Mouse (Mus musculus) heart, embryonic 15.5 days (tissue): ENCODE measurements around the gene Gm11549. TPM values are rescaled to one million over a fixed set of nuclear protein-coding genes. Genes with fewer than 3 reads are reported as not detected.

Source experiments
- ATAC-seq: fragments of 200-750 bp; cut with Nextera tagmentation; replicated peaks from 2 replicates; pipeline ENCODE4 v1.8.0; 2017; ENCODE audit warnings: low read depth, moderate TSS enrichment; ENCODE audit not compliant: insufficient number of reproducible peaks, insufficient read depth, low FRiP score
- H3K27ac ChIP-seq: fragments of 300-500 bp; sonication (generic); 2 replicates; pipeline ENCODE4 v1.5.1; 2015; ENCODE audit warnings: mild to moderate bottlenecking, inconsistent platforms
- H3K27me3 ChIP-seq: fragments of 300-500 bp; sonication (generic); 2 replicates; pipeline ENCODE4 v1.6.1; 2015; ENCODE audit warnings: inconsistent platforms
- H3K36me3 ChIP-seq: fragments of 300-500 bp; sonication (generic); 2 replicates; pipeline ENCODE4 v1.6.1; 2015; ENCODE audit warnings: mild to moderate bottlenecking, inconsistent platforms
- H3K4me1 ChIP-seq: fragments of 300-500 bp; sonication (generic); replicated peaks from 2 replicates; pipeline ENCODE4 v1.6.1; 2015; ENCODE audit warnings: inconsistent platforms
- H3K4me2 ChIP-seq: fragments of 300-500 bp; sonication (generic); 2 replicates; pipeline ENCODE4 v1.6.1; 2015; ENCODE audit warnings: inconsistent platforms, mild to moderate bottlenecking, moderate library complexity
- H3K4me3 ChIP-seq: fragments of 300-500 bp; sonication (generic); 2 replicates; pipeline ENCODE4 v1.5.1; 2015; ENCODE audit warnings: mild to moderate bottlenecking, inconsistent platforms
- H3K9ac ChIP-seq: fragments of 300-500 bp; sonication (generic); 2 replicates; pipeline ENCODE4 v1.6.1; 2015; ENCODE audit warnings: mild to moderate bottlenecking, inconsistent platforms
- H3K9me3 ChIP-seq: fragments of 300-500 bp; sonication (generic); replicated peaks from 2 replicates; pipeline ENCODE4 v1.6.1; 2016; ENCODE audit warnings: inconsistent platforms
- WGBS: fragments of 180-500 bp; shearing (Covaris S2); methylation state at CpG from one replicate; pipeline ENCODE4 v1.1.7; 2015; ENCODE audit warnings: mixed read lengths; 5-methylcytosine and 5-hydroxymethylcytosine counted together
- polyA plus RNA-seq: library from polyadenylated mRNA; unstranded; fragments of >200 nt; fragmentation: Nextera tagmentation; extraction: Ambion mirVana; gene quantifications from 2 replicates; pipeline ENCODE4 v1.2.1, GENCODE M21; 2015

The Gm11549 gene
- polyA plus RNA-seq, 1 experiment from 2014 or later, result 0.60 TPM

GRCm38 (mm10) chr3:36493641-36494283, 27.9 kb downstream of the Gm11549 start:
- ATAC-seq, result no peak

GRCm38 (mm10) chr3:36492716-36493391, 28.8 kb downstream of the Gm11549 start:
- H3K9ac ChIP-seq, result no peak overlapping the region
- no peak overlapping the region for H3K4me3 ChIP-seq
- 55% methylated on average over 9 of the region's 9 CpGs for WGBS
- ATAC-seq, result no peak
- H3K27me3 ChIP-seq, result 0 out of 2 replicates have a peak, but pooled peaks cover 3% of the 10 kb centered on the region
- H3K27ac ChIP-seq, result no peak overlapping the region
- H3K4me2 ChIP-seq, result no peak overlapping the region
- peaks cover 2% of the 10 kb centered on the region; the same call in 1 of the 2 replicates for H3K4me1 ChIP-seq
- H3K36me3 ChIP-seq, result no peaks in the 10 kb centered on the region
- H3K9me3 ChIP-seq, result no peaks in the 10 kb centered on the region

More at GRCm38 (mm10) chr3:36493641-36494283, 27.9 kb downstream of the Gm11549 start:
- Histone ChIP-seq H3K27me3 (0 out of 2 replicates have a peak, but pooled peaks cover 3% of the 10 kb centered on the region), H3K4me1 (peaks cover 2% of the 10 kb centered on the region; the same call in 1 of the 2 replicates), H3K9me3 (no peaks in the 10 kb centered on the region), H3K27ac (no peak overlapping the region), H3K36me3 (no peaks in the 10 kb centered on the region), H3K4me2 (no peak overlapping the region), H3K9ac (no peak overlapping the region), H3K4me3 (no peak overlapping the region)
- WGBS, result 58% methylated on average over 6 of the region's 6 CpGs

DNA sequence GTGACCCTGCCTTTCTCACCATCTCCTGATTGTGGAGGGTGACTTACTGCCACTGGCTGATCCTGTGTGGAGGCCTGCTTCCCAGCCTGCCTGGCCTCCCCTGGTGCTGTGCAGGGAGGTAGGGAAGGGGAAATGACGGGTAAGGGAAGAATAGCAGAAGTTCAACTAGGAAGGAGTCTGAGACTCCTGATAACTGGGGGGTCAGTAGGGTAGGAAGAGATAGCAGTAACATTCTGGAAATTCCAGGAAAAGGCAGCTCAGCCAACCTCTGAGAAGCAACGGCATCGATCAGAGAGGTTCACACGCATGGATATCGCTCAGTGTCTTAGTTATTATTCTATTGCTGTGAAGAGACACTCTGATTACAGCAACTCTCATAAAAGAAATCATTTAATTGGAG, 30.1 kb downstream of the Gm11549 start:
- no peak overlapping the region for H3K4me2 ChIP-seq
- H3K27me3 ChIP-seq, result 0 out of 2 replicates have a peak, but pooled peaks cover 3% of the 10 kb centered on the region
- peaks cover under 1% of the 10 kb centered on the region; the same call in 1 of the 2 replicates for H3K4me1 ChIP-seq
- no peak overlapping the region for H3K9ac ChIP-seq
- no peak for ATAC-seq
- H3K36me3 ChIP-seq, result no peaks in the 10 kb centered on the region
- no peak overlapping the region for H3K4me3 ChIP-seq
- H3K27ac ChIP-seq, result no peak overlapping the region
- 60% methylated on average over 5 of the region's 5 CpGs for WGBS
- H3K9me3 ChIP-seq, result no peaks in the 10 kb centered on the region

DNA sequence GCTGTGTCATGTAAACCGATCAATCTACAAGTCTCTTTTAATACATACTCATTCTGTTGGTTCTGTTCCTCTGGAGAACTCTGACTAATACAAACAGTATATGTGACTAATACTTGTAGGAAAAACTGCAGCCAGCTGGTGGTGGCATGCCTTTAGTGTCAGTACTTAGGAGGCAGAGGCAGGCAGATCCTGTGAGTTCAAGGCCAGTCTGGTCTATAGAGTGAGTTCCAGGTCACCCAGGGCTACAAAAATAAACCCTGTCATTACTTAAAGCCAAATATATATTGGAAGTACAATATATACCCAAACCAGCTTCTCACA, 32.1 kb downstream of the Gm11549 start:
- ATAC-seq, result no peak
- Histone ChIP-seq H3K4me2 (no peak overlapping the region), H3K4me1 (no peaks in the 10 kb centered on the region), H3K9ac (no peak overlapping the region), H3K27me3 (no peaks in the 10 kb centered on the region), H3K4me3 (no peak overlapping the region), H3K9me3 (no peaks in the 10 kb centered on the region), H3K27ac (no peak overlapping the region), H3K36me3 (no peaks in the 10 kb centered on the region)
- WGBS, result 85% methylated on average over 1 of the region's 1 CpGs

GRCm38 (mm10) chr3:36488899-36489589, 32.6 kb downstream of the Gm11549 start:
- H3K9me3 ChIP-seq, result no peaks in the 10 kb centered on the region

GRCm38 (mm10) chr3:36488367-36488766, 33.2 kb downstream of the Gm11549 start:
- Histone ChIP-seq H3K9me3 (no peaks in the 10 kb centered on the region), H3K4me3 (no peak overlapping the region), H3K9ac (no peak overlapping the region), H3K27me3 (no peaks in the 10 kb centered on the region), H3K36me3 (no peaks in the 10 kb centered on the region), H3K4me1 (peaks cover under 1% of the 10 kb centered on the region), H3K27ac (no peak overlapping the region), H3K4me2 (no peak overlapping the region)
- 54% methylated on average over 1 of the region's 1 CpGs for WGBS
- no peak for ATAC-seq

More at GRCm38 (mm10) chr3:36488899-36489589, 32.6 kb downstream of the Gm11549 start:
- 78% methylated on average over 6 of the region's 6 CpGs for WGBS
- H3K4me3 ChIP-seq, result no peak overlapping the region
- no peak overlapping the region for H3K9ac ChIP-seq
- no peaks in the 10 kb centered on the region for H3K27me3 ChIP-seq
- H3K27ac ChIP-seq, result no peak overlapping the region
- H3K4me2 ChIP-seq, result no peak overlapping the region
- H3K36me3 ChIP-seq, result no peaks in the 10 kb centered on the region
- ATAC-seq, result no peak
- no peaks in the 10 kb centered on the region for H3K4me1 ChIP-seq

DNA sequence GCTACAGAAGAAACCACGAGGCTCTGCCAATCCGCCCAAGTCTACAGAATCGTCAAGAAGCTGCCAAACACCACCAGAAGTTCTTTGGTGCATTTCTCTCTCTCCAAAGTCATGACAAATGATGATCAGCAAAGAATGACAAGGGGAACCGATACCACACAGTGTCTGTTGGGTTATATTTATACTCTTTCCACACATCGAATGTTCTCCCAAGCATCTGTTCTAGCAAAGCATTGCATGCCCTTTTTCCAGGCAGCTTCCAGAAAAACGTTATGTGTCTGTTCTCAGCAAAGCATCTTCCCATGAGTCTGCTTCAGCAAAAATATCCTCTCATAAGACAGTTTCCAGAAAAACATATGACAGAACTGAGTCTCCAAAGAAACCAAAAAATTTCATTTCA, 34.7 kb downstream of the Gm11549 start:
- no peaks in the 10 kb centered on the region for H3K36me3 ChIP-seq
- 80% methylated on average over 6 of the region's 6 CpGs for WGBS
- no peak for ATAC-seq

DNA sequence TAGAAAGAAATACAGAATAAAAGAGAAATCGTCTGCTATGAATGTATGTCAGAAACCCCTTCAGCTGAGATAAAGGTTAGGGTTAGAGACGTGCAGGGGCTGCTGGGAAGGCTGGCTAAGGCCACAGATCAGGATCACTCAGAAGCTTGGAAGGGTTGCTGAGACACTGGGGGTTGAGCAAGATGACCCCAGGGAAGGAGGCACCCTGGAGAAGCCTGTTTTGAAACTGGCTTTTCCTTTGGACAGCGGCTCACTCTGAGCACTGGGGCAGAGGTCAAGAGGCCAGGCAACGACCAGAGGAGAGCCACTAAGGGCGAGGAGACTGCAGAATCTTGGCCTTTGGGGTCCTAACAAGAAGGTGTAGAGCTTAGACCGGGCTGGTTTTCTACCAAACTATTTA, 35.4 kb downstream of the Gm11549 start:
- Histone ChIP-seq H3K4me2 (no peak overlapping the region), H3K27ac (no peak overlapping the region), H3K27me3 (no peaks in the 10 kb centered on the region), H3K36me3 (no peaks in the 10 kb centered on the region), H3K9me3 (no peaks in the 10 kb centered on the region), H3K4me3 (no peak overlapping the region), H3K4me1 (peaks cover 17% of the 10 kb centered on the region), H3K9ac (no peak overlapping the region)
- 57% methylated on average over 6 of the region's 6 CpGs for WGBS
- ATAC-seq, result no peak

More for the DNA sequence above, 34.7 kb downstream of the Gm11549 start:
- no peaks in the 10 kb centered on the region for H3K27me3 ChIP-seq
- H3K9me3 ChIP-seq, result no peaks in the 10 kb centered on the region
- H3K4me1 ChIP-seq, result peaks cover 13% of the 10 kb centered on the region
- no peak overlapping the region for H3K4me2 ChIP-seq
- no peak overlapping the region for H3K9ac ChIP-seq
- no peak overlapping the region for H3K4me3 ChIP-seq
- no peak overlapping the region for H3K27ac ChIP-seq

DNA sequence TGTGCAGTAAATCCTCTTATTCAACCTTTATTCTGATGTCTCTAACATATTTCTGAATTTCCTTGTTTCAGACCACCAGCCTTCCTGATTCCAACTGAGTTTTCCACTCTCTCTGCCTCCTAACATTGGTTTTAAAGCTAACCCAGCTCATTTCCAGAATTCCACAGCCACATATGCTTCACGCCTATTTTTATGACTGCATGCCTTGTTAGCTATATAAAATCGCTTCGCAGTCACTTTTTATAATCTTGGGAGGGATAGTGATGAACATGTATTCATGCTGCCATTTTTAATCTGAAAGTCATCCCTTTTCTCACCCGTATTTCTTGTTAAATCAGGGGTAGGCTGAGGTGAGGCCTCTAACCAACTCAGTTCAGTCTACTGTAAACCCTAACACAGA, 37.3 kb downstream of the Gm11549 start:
- no peak for ATAC-seq
- no peaks in the 10 kb centered on the region for H3K9me3 ChIP-seq
- H3K4me2 ChIP-seq, result no peak overlapping the region
- H3K4me1 ChIP-seq, result peaks cover 25% of the 10 kb centered on the region
- no peak overlapping the region for H3K4me3 ChIP-seq
- H3K9ac ChIP-seq, result no peak overlapping the region
- no peaks in the 10 kb centered on the region for H3K27me3 ChIP-seq
- no peak overlapping the region for H3K27ac ChIP-seq
- no peaks in the 10 kb centered on the region for H3K36me3 ChIP-seq
- 88% methylated on average over 4 of the region's 4 CpGs for WGBS

DNA sequence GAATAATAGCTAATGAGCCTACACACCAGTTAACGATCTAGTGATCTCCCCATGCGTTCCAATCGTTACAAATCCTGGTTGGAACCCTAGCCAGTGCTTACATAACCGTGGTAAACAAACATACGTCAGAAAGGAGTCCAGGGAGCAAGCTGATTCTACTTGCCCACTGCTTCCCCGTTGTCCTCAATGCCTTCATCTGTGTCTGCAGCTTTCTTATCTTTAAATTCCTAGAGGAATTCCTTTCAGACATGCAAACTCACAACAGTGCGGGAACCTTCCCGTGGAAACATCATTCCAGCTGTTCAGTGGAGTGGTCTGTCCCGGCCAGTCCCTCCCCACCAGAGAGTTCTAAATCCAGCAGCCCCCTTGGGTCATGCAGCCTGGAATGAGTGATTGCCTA, 38.7 kb downstream of the Gm11549 start:
- WGBS, result 16% methylated on average over 9 of the region's 9 CpGs
- Histone ChIP-seq H3K36me3 (no peaks in the 10 kb centered on the region), H3K27ac (peak overlapping the region; percentile 47), H3K27me3 (no peaks in the 10 kb centered on the region), H3K9ac (0 out of 2 replicates have a peak overlapping the region, but pooled peaks have one; percentile 14), H3K9me3 (no peaks in the 10 kb centered on the region), H3K4me1 (peaks cover 25% of the 10 kb centered on the region), H3K4me3 (no peak overlapping the region), H3K4me2 (peak overlapping the region; percentile 34)
- no peak for ATAC-seq

GRCm38 (mm10) chr3:36481776-36482193, 39.8 kb downstream of the Gm11549 start:
- Histone ChIP-seq H3K9me3 (no peaks in the 10 kb centered on the region), H3K4me3 (peak overlapping the region; percentile 15), H3K27me3 (no peaks in the 10 kb centered on the region), H3K36me3 (no peaks in the 10 kb centered on the region), H3K4me2 (peak overlapping the region; percentile 51), H3K27ac (peak overlapping the region; percentile 96), H3K9ac (peak overlapping the region; percentile 34), H3K4me1 (peaks cover 30% of the 10 kb centered on the region)
- peak; percentile 77 for ATAC-seq
- 9% methylated on average over 11 of the region's 11 CpGs for WGBS
